Mouse (Mus musculus) spleen, adult 2 months (tissue): ENCODE measurements around the gene 4930426L09Rik. TPM values are rescaled to one million over a fixed set of nuclear protein-coding genes. Genes with fewer than 3 reads are reported as not detected.

ENCODE experiments used
- DNase-seq, 2 experiments: peaks; one replicate each; pipeline versions ENCODE4 v3.0.0 to v3.0.0-alpha.2; 2012 to 2021; ENCODE audit warnings: low spot score in 2 of 2, low read depth in 1 of 2
- H3K27ac ChIP-seq: fragments of 200-500 bp; 2 replicates; pipeline ENCODE4 v1.5.1; 2012; ENCODE audit warnings: low read length, inconsistent platforms; ENCODE audit not compliant: insufficient read depth
- H3K27me3 ChIP-seq: fragments of 200-500 bp; 2 replicates; pipeline ENCODE4 v1.6.1; 2012; ENCODE audit warnings: mild to moderate bottlenecking, moderate library complexity, low read length, inconsistent platforms; ENCODE audit not compliant: control insufficient read depth, insufficient read depth
- H3K36me3 ChIP-seq: fragments of 200-500 bp; 2 replicates; pipeline ENCODE4 v1.6.1; 2012; ENCODE audit warnings: mild to moderate bottlenecking, low read length, inconsistent platforms; ENCODE audit not compliant: control insufficient read depth, insufficient read depth
- H3K4me1 ChIP-seq: fragments of 200-500 bp; 2 replicates; pipeline ENCODE4 v1.6.1; 2011; ENCODE audit warnings: inconsistent platforms; ENCODE audit not compliant: control insufficient read depth, insufficient read depth, insufficient read length
- H3K4me3 ChIP-seq: fragments of 200-500 bp; 2 replicates; pipeline ENCODE4 v1.5.1; 2011; ENCODE audit warnings: mild to moderate bottlenecking, inconsistent platforms; ENCODE audit not compliant: insufficient read depth, insufficient read length; ENCODE audit errors: extremely low read depth
- CTCF ChIP-seq: fragments of 200-500 bp; IDR thresholded peaks from 2 replicates; pipeline ENCODE4 v1.5.1; 2011; ENCODE audit warnings: mild to moderate bottlenecking, inconsistent platforms; ENCODE audit not compliant: insufficient read depth, insufficient read length, insufficient replicate concordance; ENCODE audit errors: extremely low read depth
- POLR2A ChIP-seq: fragments of 200-500 bp; IDR thresholded peaks from 2 replicates; pipeline ENCODE4 v1.6.1; 2011; ENCODE audit warnings: low read depth, low read length, inconsistent platforms
- WGBS: fragments of 180-500 bp; shearing (Covaris S2); methylation state at CpG from one replicate; pipeline ENCODE4 v1.1.7; 2018; 5-methylcytosine and 5-hydroxymethylcytosine counted together
- polyA plus RNA-seq: library from polyadenylated mRNA; depleted of rRNA; stranded (reverse); fragments of >200 nt; gene quantifications from 2 replicates; pipeline ENCODE4 v1.2.3, GENCODE M21; 2012; rRNA removed

4930426L09Rik gene
- 0.69 and 1.2 TPM in 2 replicates for polyA plus RNA-seq

DNA sequence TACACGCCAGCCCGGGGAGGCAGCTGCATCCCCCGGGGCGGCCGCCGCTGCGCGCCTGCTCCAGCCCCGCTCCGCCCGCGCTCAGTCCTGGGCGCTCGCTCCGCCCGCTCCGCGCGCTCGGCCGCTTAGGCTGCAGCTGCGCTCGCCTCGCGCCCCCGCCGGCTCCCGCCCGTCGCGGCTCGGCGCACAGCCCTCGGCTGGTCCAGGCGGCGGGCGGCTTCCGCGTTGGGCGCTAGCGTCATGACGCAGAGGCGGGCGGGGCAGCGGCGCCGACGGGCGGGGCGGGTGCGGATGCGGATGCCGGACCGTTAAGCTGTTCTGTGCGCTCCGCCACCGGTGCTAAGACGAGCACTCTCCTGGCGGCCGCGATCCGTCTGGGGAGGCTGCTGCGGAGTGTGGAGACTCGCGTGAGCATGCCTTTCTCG lies at the start of gene 4930426L09Rik, which contains the start of gene Pip4k2a:
Gene 4930426L09Rik (plus strand): TSS at position 290 of the 425 bp plus-strand sequence.
Gene Pip4k2a (minus strand): TSS at position 73 of the 425 bp plus-strand sequence.
- peak within 1 kb of the TSS; percentile 92 for H3K4me3 ChIP-seq
- no peaks in the 10 kb centered on the region for H3K36me3 ChIP-seq
- peaks cover 2% of the 10 kb centered on the region; the same call in 1 of the 2 replicates for H3K4me1 ChIP-seq
- under 1% methylated on average over 65 of the region's 66 CpGs for WGBS
- H3K27ac ChIP-seq, result peak within 1 kb of the TSS; percentile 97
- H3K27me3 ChIP-seq, result no peaks in the 10 kb centered on the region
- peak; percentile 68 to 96 for DNase-seq
- TF ChIP-seq POLR2A (peak; percentile 76), CTCF (no peak)

DNA sequence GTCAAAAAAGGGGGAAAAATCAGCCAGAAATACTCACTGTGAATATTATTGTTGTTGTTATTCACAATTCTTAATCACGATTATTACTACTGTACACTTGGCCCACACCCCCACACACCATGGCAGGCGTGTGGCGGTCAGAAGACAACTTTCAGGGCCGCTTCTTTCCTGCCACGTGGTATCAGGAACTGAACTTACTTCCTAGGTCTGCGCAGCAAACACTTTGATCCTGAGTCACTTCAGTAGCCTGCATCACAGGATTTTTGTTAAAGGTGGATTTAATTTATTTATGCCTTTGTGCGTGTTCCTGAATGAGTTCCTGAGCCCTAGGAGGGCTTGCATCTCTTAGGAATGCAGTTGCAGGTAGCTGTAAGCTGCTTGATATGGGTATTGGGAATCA lies 49.4 kb upstream of the 4930426L09Rik start:
- no peak for TF ChIP-seq CTCF
- TF ChIP-seq POLR2A, result no peak
- Histone ChIP-seq H3K4me3 (no peak overlapping the region), H3K4me1 (peaks cover 18% of the 10 kb centered on the region), H3K27me3 (no peaks in the 10 kb centered on the region), H3K36me3 (no peaks in the 10 kb centered on the region), H3K27ac (no peak overlapping the region)
- DNase-seq, result no peak
- WGBS, result 38% methylated on average over 7 of the region's 7 CpGs

- DNase-seq, result no peak
- no peak overlapping the region for H3K27ac ChIP-seq
- peaks cover 22% of the 10 kb centered on the region for H3K4me1 ChIP-seq
- WGBS, result 60% methylated on average over 2 of the region's 2 CpGs
- no peaks in the 10 kb centered on the region for H3K27me3 ChIP-seq
- no peak for TF ChIP-seq CTCF
- TF ChIP-seq POLR2A, result no peak
- no peaks in the 10 kb centered on the region for H3K36me3 ChIP-seq
- no peak overlapping the region for H3K4me3 ChIP-seq
Measured at GRCm38 (mm10) chr2:18950758-18951157, 47.4 kb upstream of the 4930426L09Rik start.

DNA sequence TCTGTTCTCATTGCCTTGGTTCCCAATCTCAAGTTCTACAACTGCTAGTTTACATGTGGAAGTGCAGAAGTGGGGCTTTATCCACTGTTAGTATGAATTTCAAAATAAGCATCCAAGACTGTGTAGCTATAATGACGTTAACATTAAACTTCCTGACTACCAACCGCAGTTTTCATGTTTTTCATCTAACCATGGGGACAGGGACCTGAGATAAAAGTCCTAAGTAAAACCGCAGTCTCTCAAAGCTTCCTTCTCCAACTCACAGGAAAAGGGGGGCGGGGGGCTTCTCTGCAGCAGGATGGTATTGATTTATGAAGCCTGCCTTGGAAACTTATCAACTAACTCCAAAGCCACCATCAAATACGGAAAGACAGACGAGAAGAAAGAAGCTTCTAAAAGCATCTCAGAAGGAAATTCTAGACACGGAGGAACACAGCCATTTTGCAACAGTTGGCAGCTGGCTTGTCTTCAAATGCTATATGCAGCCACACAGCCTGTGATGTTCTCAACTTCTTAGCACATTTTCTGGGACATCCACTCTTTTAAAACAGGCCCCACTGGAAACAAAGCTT lies 46.0 kb upstream of the 4930426L09Rik start:
- Histone ChIP-seq H3K27ac (peak overlapping the region; percentile 47), H3K4me3 (no peak overlapping the region), H3K4me1 (peaks cover 33% of the 10 kb centered on the region), H3K27me3 (no peaks in the 10 kb centered on the region), H3K36me3 (no peaks in the 10 kb centered on the region)
- TF ChIP-seq CTCF, result no peak
- WGBS, result 5% methylated on average over 7 of the region's 7 CpGs
- DNase-seq, result peak in 1 of 2 experiments; percentile 61

GRCm38 (mm10) chr2:18954422-18954821 lies 43.7 kb upstream of the 4930426L09Rik start:
- Histone ChIP-seq H3K4me1 (peaks cover 51% of the 10 kb centered on the region), H3K4me3 (no peak overlapping the region)

DNA sequence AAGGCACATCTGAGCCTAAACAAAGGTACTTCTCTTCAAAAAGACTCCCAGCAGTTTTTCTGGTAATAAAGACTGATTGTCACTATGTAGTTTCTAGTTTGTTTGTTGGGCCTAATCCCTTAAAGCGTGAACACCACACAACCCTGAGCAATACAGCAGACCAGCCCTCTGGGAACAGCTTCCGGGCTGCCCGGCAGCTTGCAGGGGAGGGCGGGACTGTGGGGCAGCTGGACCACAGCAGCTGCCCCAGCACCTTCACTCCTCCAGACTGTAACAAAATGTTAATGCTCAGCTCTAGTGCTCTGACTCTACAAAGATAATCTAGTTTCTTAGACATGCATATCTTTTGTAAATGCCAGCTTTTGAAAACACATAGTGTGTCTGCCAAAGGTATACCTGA lies 43.1 kb upstream of the 4930426L09Rik start:
- 21% methylated on average over 4 of the region's 4 CpGs for WGBS
- H3K36me3 ChIP-seq, result no peaks in the 10 kb centered on the region
- no peak overlapping the region for H3K4me3 ChIP-seq
- H3K27me3 ChIP-seq, result no peaks in the 10 kb centered on the region
- DNase-seq, result no peak
- peaks cover 53% of the 10 kb centered on the region for H3K4me1 ChIP-seq
- TF ChIP-seq CTCF (no peak), POLR2A (no peak)
- H3K27ac ChIP-seq, result no peak overlapping the region

More at GRCm38 (mm10) chr2:18954422-18954821, 43.7 kb upstream of the 4930426L09Rik start:
- H3K36me3 ChIP-seq, result no peaks in the 10 kb centered on the region
- H3K27ac ChIP-seq, result no peak overlapping the region
- H3K27me3 ChIP-seq, result no peaks in the 10 kb centered on the region
- TF ChIP-seq POLR2A, result no peak
- TF ChIP-seq CTCF, result no peak
- no peak for DNase-seq
- 55% methylated on average over 4 of the region's 4 CpGs for WGBS

DNA sequence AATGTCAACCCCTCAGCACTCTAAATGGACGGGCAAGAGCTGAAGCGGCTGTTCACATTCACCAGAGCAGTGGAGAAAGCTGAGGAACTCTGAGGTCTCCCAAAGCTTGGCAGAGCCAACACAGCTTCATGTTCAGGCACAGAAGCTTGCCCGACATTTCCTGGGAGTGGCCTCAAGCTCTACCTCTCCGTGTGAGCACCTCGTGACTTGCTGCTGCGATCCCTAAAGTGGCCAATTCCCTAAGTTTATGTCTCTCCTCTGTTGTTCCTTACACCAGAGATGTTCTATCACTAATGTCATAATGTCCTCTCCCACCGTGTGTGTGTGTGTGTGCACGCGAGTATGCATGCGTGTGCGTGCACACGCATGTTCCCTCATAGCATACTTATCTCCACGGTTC lies 42.5 kb upstream of the 4930426L09Rik start:
- DNase-seq, result no peak
- no peak for TF ChIP-seq POLR2A
- no peak for TF ChIP-seq CTCF
- Histone ChIP-seq H3K36me3 (no peaks in the 10 kb centered on the region), H3K27ac (no peak overlapping the region), H3K4me3 (no peak overlapping the region), H3K4me1 (peaks cover 53% of the 10 kb centered on the region), H3K27me3 (no peaks in the 10 kb centered on the region)
- 49% methylated on average over 13 of the region's 13 CpGs for WGBS
